Mouse (Mus musculus): ENCODE results near the gene Lfng. TPM values are rescaled to one million over a fixed set of nuclear protein-coding genes. Genes with fewer than 3 reads are reported as not detected.

Lfng gene
- polyA plus RNA-seq, 1 experiment: 2.6 TPM

DNA sequence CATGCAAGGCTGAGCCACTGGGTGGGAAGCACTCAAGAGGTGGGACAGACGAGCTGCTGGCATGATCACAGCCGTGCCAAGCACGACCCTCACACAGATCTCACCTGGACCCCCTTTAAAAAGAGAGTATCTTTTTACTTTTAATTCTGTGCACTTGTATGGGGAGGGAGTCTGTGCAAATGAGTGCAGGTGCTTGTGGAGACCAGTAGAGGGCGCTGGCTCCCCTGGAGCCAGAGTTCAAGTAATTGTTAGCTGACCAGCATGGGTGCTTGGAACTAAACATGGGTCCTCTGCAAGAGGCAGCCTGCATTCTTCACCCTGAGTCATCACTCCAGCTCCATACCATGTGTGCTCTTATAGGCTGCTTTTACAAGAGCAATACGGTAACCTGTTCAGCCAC, 20.5 kb downstream of the Lfng start:
- Histone ChIP-seq H3K36me3 (ENCODE audit: control insufficient read depth) (peaks cover 77% of the 10 kb centered on the region), H3K4me3 (replicated peaks) (no peak overlapping the region), H3K27me3 (ENCODE audit: control insufficient read depth) (no peaks in the 10 kb centered on the region), H3K9me3 (ENCODE audit: control insufficient read depth, low read length) (peaks cover 13% of the 10 kb centered on the region), H3K4me1 (ENCODE audit: control insufficient read depth) (no peaks in the 10 kb centered on the region; the same call in 1 of the 2 replicates)
- TF ChIP-seq GATA1 (IDR thresholded peaks at IDR 0.05; ENCODE audit: low read length): no peak
- TF ChIP-seq TAL1 (IDR thresholded peaks at IDR 0.05; ENCODE audit: low read length): no peak

DNA sequence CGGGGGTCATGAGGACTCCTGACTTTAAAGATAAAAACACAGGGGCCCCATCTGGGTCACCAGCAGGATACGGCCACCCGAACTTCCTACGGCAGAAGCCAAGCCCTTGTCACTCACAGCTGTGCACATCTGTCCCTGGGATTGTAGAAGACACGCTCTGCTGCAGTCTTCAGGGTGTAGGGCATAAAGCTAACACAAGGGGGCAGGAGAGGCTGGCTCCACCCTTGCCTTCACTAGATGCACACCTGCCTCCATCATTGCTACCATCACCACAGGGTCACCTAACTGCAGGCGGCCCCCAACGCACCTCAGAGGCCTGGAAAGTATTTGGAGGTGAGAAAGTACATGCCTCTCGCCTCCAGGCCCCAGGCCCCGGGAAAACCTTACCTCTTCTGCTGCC, 21.9 kb downstream of the Lfng start:
- no peak overlapping the region for H3K4me3 ChIP-seq (replicated peaks)
- H3K9me3 ChIP-seq (ENCODE audit: control insufficient read depth, low read length): peaks cover 13% of the 10 kb centered on the region
- no peak for TF ChIP-seq GATA1 (IDR thresholded peaks at IDR 0.05; ENCODE audit: low read length)
- no peak for TF ChIP-seq TAL1 (IDR thresholded peaks at IDR 0.05; ENCODE audit: low read length)
- H3K4me1 ChIP-seq (ENCODE audit: control insufficient read depth): no peaks in the 10 kb centered on the region; the same call in 1 of the 2 replicates
- H3K36me3 ChIP-seq (ENCODE audit: control insufficient read depth): peaks cover 76% of the 10 kb centered on the region
- H3K27me3 ChIP-seq (ENCODE audit: control insufficient read depth): no peaks in the 10 kb centered on the region

DNA sequence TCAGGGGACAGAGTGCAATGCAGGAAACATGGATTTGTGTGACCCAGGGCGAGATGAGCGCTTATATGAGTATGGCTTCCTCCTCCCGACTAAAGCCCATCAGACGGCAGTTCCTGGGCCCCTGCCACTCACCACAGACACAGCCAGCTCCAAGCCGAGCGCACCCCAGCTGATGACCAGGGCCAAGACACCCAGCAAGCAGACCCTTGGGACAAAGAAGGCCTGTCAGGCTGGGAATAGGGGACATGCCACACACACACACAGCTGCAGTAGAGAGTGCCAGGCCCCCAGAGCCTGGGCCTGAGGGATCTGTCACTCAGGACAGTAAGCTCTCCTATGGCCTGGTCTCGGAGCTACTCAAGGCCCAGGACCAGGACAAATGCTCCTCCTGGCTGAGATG, 26.3 kb downstream of the Lfng start:
- peaks cover 69% of the 10 kb centered on the region for H3K36me3 ChIP-seq (ENCODE audit: control insufficient read depth)
- no peaks in the 10 kb centered on the region for H3K27me3 ChIP-seq (ENCODE audit: control insufficient read depth)
- TF ChIP-seq TAL1 (IDR thresholded peaks at IDR 0.05; ENCODE audit: low read length) (no peak), GATA1 (IDR thresholded peaks at IDR 0.05; ENCODE audit: low read length) (no peak)
- H3K9me3 ChIP-seq (ENCODE audit: control insufficient read depth, low read length): peaks cover 2% of the 10 kb centered on the region
- peaks cover 5% of the 10 kb centered on the region; the same call in 1 of the 2 replicates for H3K4me1 ChIP-seq (ENCODE audit: control insufficient read depth)
- H3K4me3 ChIP-seq (replicated peaks): no peak overlapping the region

DNA sequence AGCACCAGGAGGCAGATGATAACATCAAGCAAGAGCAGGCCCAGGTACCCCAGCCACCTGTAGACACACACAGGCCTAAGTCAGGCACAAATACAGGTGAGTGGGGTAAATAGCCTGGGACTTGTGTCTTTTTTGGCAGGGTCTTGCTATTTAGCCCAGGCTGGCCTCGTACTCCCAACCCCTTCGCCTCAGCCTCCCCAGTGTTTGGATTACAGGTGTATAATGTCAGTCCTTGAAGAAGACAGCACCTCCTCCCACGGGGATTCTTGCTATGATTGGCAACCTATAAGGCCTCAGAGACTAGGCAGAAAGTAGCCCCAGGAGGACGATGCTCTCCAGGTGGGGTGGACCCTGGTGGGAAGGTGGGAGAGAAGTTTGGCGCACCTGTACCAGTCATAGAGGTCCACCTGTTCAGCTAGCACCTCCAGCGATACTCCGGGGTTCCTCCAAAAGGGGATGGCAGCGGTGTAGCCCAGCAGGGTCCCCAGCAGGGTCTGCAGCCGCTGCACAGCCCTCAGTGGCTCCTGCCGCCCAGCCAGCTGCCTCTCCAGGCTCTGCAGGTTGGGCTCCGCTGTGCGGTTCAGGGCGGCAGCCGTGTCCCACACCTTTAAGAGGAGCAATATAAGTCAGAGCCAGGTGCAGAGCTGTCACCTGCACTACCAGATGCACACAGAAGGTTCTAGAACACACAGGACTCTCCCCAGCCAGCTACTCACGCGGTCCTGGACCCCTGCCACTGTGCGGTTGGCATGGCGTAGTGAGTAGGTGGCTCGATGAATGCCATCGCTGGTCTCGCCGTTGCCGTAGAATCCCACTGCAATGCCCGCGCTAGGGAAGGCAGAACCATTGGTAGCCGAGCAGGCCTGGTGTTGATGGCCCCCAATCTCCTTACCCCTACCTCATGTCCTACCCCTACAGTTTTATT, 27.9 kb downstream of the Lfng start:
- Histone ChIP-seq H3K4me3 (replicated peaks) (no peak overlapping the region), H3K36me3 (ENCODE audit: control insufficient read depth) (peaks cover 69% of the 10 kb centered on the region), H3K9me3 (ENCODE audit: control insufficient read depth, low read length) (no peaks in the 10 kb centered on the region), H3K4me1 (ENCODE audit: control insufficient read depth) (peaks cover 5% of the 10 kb centered on the region), H3K27me3 (ENCODE audit: control insufficient read depth) (no peaks in the 10 kb centered on the region)
- no peak for TF ChIP-seq GATA1 (IDR thresholded peaks at IDR 0.05; ENCODE audit: low read length)
- TF ChIP-seq TAL1 (IDR thresholded peaks at IDR 0.05; ENCODE audit: low read length): no peak

DNA sequence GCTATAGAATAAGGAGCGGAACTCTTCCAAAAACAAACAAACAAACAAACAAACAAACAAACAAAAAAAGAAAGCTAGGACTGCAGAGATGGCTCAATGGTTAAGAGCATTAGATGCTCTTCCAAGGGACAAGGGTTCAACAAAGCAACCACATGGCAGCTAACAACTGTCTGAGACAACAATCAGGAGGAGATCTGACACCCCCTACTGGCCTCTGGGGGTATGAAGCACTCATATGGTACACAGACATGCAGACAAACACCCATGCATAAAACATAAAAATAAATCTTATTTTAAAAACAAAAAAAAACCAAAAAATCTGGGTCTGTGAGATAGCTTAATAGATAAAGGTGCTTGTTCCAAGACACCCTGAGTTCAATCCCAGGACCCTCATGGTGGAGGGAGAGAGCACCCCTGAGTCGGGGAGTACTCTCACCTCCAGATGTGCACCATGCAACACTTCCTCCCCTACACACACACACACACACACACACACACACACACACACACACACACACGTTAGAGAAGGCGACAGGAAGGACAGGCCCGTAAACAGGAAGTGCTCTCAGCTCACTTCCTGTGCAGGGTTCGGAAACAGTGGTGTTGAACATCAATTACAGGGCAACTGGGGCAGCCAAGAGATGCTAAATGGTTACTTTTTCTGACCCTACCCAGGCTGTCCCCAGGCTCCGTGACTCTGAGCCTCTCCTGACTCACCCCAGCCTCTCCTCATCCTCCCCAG, 29.4 kb downstream of the Lfng start:
- H3K36me3 ChIP-seq (ENCODE audit: control insufficient read depth): peaks cover 67% of the 10 kb centered on the region

DNA sequence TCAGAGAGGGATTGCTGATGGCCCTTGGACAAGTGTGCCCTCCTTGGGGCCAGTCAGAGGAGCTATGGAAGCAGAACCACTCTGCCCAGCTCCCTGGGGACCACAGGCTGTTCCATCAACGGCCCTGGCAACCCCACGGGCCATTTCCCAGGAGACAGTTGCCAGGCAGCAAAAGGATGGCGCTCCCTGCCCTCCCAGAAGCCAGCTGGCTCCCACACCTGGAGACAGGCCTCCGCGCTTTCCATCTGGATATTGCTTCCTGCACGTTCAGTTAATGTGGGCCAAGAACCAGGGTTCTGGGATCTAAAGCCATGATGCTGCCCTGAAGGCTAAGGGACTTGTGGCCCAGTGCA, 29.9 kb downstream of the Lfng start:
- Histone ChIP-seq H3K4me3 (replicated peaks) (no peak overlapping the region), H3K9me3 (ENCODE audit: control insufficient read depth, low read length) (no peaks in the 10 kb centered on the region), H3K36me3 (ENCODE audit: control insufficient read depth) (peaks cover 64% of the 10 kb centered on the region), H3K27me3 (ENCODE audit: control insufficient read depth) (no peaks in the 10 kb centered on the region), H3K4me1 (ENCODE audit: control insufficient read depth) (peaks cover 10% of the 10 kb centered on the region)
- TF ChIP-seq GATA1 (IDR thresholded peaks at IDR 0.05; ENCODE audit: low read length) (no peak), TAL1 (IDR thresholded peaks at IDR 0.05; ENCODE audit: low read length) (no peak)

More for the DNA sequence above, 29.4 kb downstream of the Lfng start:
- Histone ChIP-seq H3K9me3 (ENCODE audit: control insufficient read depth, low read length) (no peaks in the 10 kb centered on the region), H3K4me1 (ENCODE audit: control insufficient read depth) (peaks cover 7% of the 10 kb centered on the region), H3K27me3 (ENCODE audit: control insufficient read depth) (no peaks in the 10 kb centered on the region), H3K4me3 (replicated peaks) (no peak overlapping the region)
- TF ChIP-seq GATA1 (IDR thresholded peaks at IDR 0.05; ENCODE audit: low read length): no peak

DNA sequence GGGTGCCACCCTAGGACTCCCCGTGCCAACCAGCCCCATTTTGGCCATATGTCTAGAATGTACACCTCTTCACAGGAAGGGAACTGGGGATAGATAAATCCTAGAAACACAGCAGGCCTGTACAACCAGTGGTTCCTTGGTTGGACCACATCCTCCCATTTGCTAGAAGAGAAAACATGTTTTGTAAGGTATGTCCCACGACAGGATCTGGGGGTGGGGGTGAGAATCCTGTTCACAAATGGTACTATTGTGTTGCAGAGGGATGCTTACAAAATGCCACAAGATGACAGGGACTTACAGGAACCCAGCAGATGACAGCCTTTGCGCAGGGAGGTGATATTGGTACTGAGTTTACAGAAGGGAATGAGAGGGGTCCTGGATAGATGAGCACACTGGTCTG, 30.9 kb downstream of the Lfng start:
- no peaks in the 10 kb centered on the region for H3K27me3 ChIP-seq (ENCODE audit: control insufficient read depth)
- H3K4me1 ChIP-seq (ENCODE audit: control insufficient read depth): peaks cover 17% of the 10 kb centered on the region

DNA sequence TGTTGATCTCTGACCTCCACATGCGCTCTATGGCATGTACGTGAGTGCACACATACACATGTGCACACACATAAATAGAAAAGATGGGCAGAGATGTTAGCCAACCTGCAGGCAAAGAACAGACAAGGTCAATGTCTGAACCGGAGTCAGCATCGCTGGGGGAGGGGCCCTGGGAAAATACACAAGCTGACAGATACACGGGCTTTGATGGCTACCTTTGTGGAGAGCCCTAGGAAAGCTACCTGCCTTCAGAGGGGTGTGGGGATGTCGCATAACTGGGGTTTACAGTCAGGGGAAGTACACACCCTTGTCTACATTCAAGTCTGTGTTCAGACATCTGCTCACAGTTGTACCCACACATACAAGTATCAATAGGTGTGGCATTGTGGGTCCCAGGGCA, 31.4 kb downstream of the Lfng start:
- peaks cover 22% of the 10 kb centered on the region for H3K4me1 ChIP-seq (ENCODE audit: control insufficient read depth)
- no peak for TF ChIP-seq GATA1 (IDR thresholded peaks at IDR 0.05; ENCODE audit: low read length)
- no peak for TF ChIP-seq TAL1 (IDR thresholded peaks at IDR 0.05; ENCODE audit: low read length)
- H3K36me3 ChIP-seq (ENCODE audit: control insufficient read depth): peaks cover 56% of the 10 kb centered on the region

More for the DNA sequence above, 30.9 kb downstream of the Lfng start:
- Histone ChIP-seq H3K4me3 (replicated peaks) (no peak overlapping the region), H3K9me3 (ENCODE audit: control insufficient read depth, low read length) (no peaks in the 10 kb centered on the region), H3K36me3 (ENCODE audit: control insufficient read depth) (peaks cover 57% of the 10 kb centered on the region)
- no peak for TF ChIP-seq TAL1 (IDR thresholded peaks at IDR 0.05; ENCODE audit: low read length)
- TF ChIP-seq GATA1 (IDR thresholded peaks at IDR 0.05; ENCODE audit: low read length): no peak

DNA sequence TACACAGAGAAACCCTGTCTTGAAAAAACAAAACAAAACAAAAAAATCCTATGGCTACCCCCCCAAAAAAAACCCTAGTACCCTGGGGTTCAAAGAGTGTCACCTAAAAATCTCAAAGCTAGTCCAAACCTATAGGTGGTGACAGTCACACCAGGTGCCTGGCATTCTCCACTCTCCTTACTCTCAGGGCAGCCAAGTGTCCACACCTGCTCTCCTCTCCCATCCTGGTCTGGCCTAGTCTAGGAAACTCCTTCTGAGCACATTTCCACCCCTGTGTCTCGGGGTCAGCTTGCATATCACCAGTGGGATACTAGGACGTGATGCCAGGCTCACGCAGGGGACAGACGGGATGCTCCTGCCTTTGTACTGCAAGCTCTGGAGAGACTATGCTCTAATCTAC, 32.2 kb downstream of the Lfng start:
- peaks cover 56% of the 10 kb centered on the region for H3K36me3 ChIP-seq (ENCODE audit: control insufficient read depth)
- no peaks in the 10 kb centered on the region for H3K9me3 ChIP-seq (ENCODE audit: control insufficient read depth, low read length)
- no peaks in the 10 kb centered on the region for H3K27me3 ChIP-seq (ENCODE audit: control insufficient read depth)
- H3K4me1 ChIP-seq (ENCODE audit: control insufficient read depth): peaks cover 31% of the 10 kb centered on the region
- no peak for TF ChIP-seq GATA1 (IDR thresholded peaks at IDR 0.05; ENCODE audit: low read length)
- no peak for TF ChIP-seq TAL1 (IDR thresholded peaks at IDR 0.05; ENCODE audit: low read length)
- no peak overlapping the region for H3K4me3 ChIP-seq (replicated peaks)

More for the DNA sequence above, 31.4 kb downstream of the Lfng start:
- H3K4me3 ChIP-seq (replicated peaks): no peak overlapping the region
- no peaks in the 10 kb centered on the region for H3K27me3 ChIP-seq (ENCODE audit: control insufficient read depth)
- no peaks in the 10 kb centered on the region for H3K9me3 ChIP-seq (ENCODE audit: control insufficient read depth, low read length)

All from erythroblast, embryonic 14.5 days (primary cell).